Mouse (Mus musculus) heart, adult 2 months (tissue): Measurements from ENCODE around the gene Icam1.

Source experiments
- CTCF ChIP-seq: fragments of 200-600 bp; IDR thresholded peaks from 2 replicates; pipeline ENCODE4 v1.8.1; 2022; ENCODE audit warnings: antibody characterized with exemption, mild to moderate bottlenecking, moderate library complexity
- EP300 ChIP-seq: fragments of 200-500 bp; IDR thresholded peaks from 2 replicates; pipeline ENCODE4 v1.6.1; 2011; ENCODE audit warnings: low read depth, low read length, control low read depth; ENCODE audit not compliant: insufficient read depth
- POLR2A ChIP-seq: fragments of 200-500 bp; IDR thresholded peaks from 2 replicates; pipeline ENCODE4 v1.6.1; 2011; ENCODE audit warnings: mild to moderate bottlenecking, low read depth, low read length, control low read depth; ENCODE audit not compliant: insufficient read depth

DNA sequence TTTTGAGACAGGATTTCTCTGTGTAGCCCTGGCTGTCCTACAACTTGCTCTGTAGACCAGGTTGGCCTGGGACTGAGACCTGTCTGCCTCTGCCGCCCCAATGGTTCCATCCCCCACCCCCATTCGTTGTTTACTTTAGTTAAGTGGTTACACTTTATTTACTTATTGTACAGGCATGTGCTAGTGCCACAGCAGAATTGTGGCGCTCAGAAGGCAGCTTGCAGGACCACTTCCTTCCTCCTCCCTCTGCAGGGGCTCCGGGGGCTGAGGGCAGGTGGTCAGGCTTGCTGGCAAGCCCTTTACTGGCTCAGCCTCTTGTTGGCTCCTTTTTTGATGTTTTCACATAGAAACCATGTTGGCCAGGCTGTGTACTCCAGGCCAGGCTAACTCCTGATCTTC is 1.4 kb downstream of the Icam1 start:
- no peak for TF ChIP-seq CTCF
- TF ChIP-seq POLR2A = no peak
- TF ChIP-seq EP300 = no peak
